Mouse (Mus musculus) heart, embryonic 12.5 days (tissue): ENCODE measurements at regions not wholly inside any gene's neighbourhood (a gene's known extent, or its start where the extent isn't known, plus 50 kb on each side); places are given as distances from the start of the nearest gene placed in this dataset.
"Not testable (repeated sequence)": the region's sequence is repeated elsewhere in the genome, so short reads cannot be mapped to it uniquely, and the experiment has no call there.

Experiments
- ATAC-seq: fragments of 200-750 bp; cut with Nextera tagmentation; 2 replicates; pipeline ENCODE4 v1.8.0; 2017; ENCODE audit warnings: moderate TSS enrichment, moderate library complexity; ENCODE audit not compliant: insufficient number of reproducible peaks, low FRiP score
- H3K27ac ChIP-seq: fragments of 300-500 bp; sonication (generic); 2 replicates; pipeline ENCODE4 v1.5.1; 2016; ENCODE audit warnings: mild to moderate bottlenecking, moderate library complexity; ENCODE audit not compliant: poor library complexity, severe bottlenecking
- H3K27me3 ChIP-seq: fragments of 300-500 bp; sonication (generic); replicated peaks from 2 replicates; pipeline ENCODE4 v1.6.1; 2016; ENCODE audit warnings: mild to moderate bottlenecking, moderate library complexity
- H3K36me3 ChIP-seq: fragments of 300-500 bp; sonication (generic); 2 replicates; pipeline ENCODE4 v1.6.1; 2016; ENCODE audit warnings: mild to moderate bottlenecking, moderate library complexity
- H3K4me1 ChIP-seq: fragments of 300-500 bp; sonication (generic); replicated peaks from 2 replicates; pipeline ENCODE4 v1.6.1; 2016; ENCODE audit warnings: mild to moderate bottlenecking
- H3K4me2 ChIP-seq: fragments of 300-500 bp; sonication (generic); 2 replicates; pipeline ENCODE4 v1.6.1; 2016; ENCODE audit warnings: mild to moderate bottlenecking, moderate library complexity
- H3K4me3 ChIP-seq: fragments of 300-500 bp; sonication (generic); 2 replicates; pipeline ENCODE4 v1.5.1; 2016; ENCODE audit warnings: mild to moderate bottlenecking
- H3K9ac ChIP-seq: fragments of 300-500 bp; sonication (generic); 2 replicates; pipeline ENCODE4 v1.6.1; 2016; ENCODE audit warnings: mild to moderate bottlenecking, moderate library complexity
- H3K9me3 ChIP-seq: fragments of 300-500 bp; sonication (generic); replicated peaks from 2 replicates; pipeline ENCODE4 v1.6.1; 2016; ENCODE audit warnings: mild to moderate bottlenecking, moderate library complexity
- WGBS: fragments of 180-500 bp; shearing (Covaris S2); methylation state at CpG from one replicate; pipeline ENCODE4 v1.1.7; 2016; 5-methylcytosine and 5-hydroxymethylcytosine counted together

DNA sequence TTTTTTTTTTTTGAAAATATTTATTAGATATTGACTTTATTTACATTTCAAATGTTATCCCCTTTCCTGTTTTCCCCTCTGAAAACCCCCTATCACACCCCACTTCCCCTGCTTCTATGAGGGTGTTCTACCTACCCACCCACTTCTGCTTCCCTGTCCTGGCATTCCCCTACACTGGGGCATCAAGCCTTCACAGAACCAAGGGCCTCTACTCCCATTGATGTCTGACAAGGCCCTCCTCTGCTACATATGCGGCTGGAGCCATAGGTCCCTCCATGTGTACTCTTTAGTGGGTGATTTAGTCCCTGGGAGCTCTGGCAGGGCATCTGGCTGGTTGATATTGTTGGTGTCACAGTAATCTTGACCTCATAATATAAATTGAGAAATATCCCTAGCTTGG, 79.1 kb downstream of the Gm13691 start:
- H3K36me3 ChIP-seq, H3K9ac ChIP-seq, H3K27me3 ChIP-seq, H3K4me3 ChIP-seq, H3K27ac ChIP-seq, H3K4me1 ChIP-seq, ATAC-seq, H3K9me3 ChIP-seq, H3K4me2 ChIP-seq: not testable (repeated sequence)
- WGBS = 71% methylated on average over 1 of the region's 1 CpGs

DNA sequence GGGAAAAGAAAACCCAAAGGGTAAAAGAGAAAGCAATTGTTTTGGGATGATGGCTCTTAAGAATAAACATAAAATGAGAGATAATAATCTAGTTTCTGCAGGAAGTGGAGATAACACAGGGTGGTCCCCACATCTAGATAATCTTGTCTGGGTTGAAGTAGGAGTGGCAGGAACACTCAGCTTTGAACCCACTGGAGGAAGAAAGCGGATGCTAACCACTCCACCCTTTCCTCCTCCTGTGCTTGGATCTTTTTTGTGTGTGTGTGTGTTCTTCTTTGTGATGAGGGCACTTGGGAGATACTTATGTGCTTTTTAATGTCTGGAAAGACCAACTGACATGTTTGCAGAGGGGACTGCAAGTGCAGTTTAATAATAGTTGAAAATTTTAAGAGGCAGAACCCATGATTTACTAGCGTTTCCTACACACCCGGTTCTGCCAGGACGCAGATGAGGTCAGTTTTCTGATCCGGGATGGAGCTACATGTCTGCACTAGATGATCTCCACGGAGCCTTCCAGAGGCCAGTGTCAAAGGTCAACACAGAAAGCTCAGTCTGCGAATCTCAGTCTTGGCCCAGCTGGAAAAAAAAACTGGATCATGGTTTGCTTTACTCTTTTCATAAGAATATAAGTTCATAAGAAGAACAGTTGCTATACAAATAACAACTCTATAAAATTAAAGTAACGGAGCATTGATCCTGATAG, 82.7 kb downstream of the Gm13691 start:
- no peak overlapping the region for H3K9ac ChIP-seq
- no peak overlapping the region for H3K27ac ChIP-seq
- H3K4me2 ChIP-seq = no peak overlapping the region
- H3K36me3 ChIP-seq = no peaks in the 10 kb centered on the region
- 63% methylated on average over 8 of the region's 8 CpGs for WGBS
- no peaks in the 10 kb centered on the region for H3K27me3 ChIP-seq
- no peaks in the 10 kb centered on the region for H3K4me1 ChIP-seq
- no peak for ATAC-seq
- H3K9me3 ChIP-seq = no peaks in the 10 kb centered on the region
- no peak overlapping the region for H3K4me3 ChIP-seq

GRCm38 (mm10) chr2:84075944-84076343, 85.6 kb downstream of the Gm13691 start:
- no peak overlapping the region for H3K27ac ChIP-seq
- no peak overlapping the region for H3K4me3 ChIP-seq
- no peaks in the 10 kb centered on the region for H3K9me3 ChIP-seq
- ATAC-seq = no peak
- no peaks in the 10 kb centered on the region for H3K36me3 ChIP-seq
- 84% methylated on average over 3 of the region's 3 CpGs for WGBS
- H3K4me2 ChIP-seq = no peak overlapping the region
- H3K4me1 ChIP-seq = no peaks in the 10 kb centered on the region
- H3K27me3 ChIP-seq = no peaks in the 10 kb centered on the region
- H3K9ac ChIP-seq = no peak overlapping the region

- Histone ChIP-seq H3K9ac (no peak overlapping the region), H3K9me3 (no peaks in the 10 kb centered on the region), H3K27me3 (no peaks in the 10 kb centered on the region), H3K4me1 (no peaks in the 10 kb centered on the region), H3K4me2 (no peak overlapping the region), H3K4me3 (no peak overlapping the region), H3K27ac (no peak overlapping the region), H3K36me3 (no peaks in the 10 kb centered on the region)
- no peak for ATAC-seq
- 52% methylated on average over 8 of the region's 8 CpGs for WGBS
Observed at GRCm38 (mm10) chr2:84079284-84079683, 88.9 kb downstream of the Gm13691 start.

DNA sequence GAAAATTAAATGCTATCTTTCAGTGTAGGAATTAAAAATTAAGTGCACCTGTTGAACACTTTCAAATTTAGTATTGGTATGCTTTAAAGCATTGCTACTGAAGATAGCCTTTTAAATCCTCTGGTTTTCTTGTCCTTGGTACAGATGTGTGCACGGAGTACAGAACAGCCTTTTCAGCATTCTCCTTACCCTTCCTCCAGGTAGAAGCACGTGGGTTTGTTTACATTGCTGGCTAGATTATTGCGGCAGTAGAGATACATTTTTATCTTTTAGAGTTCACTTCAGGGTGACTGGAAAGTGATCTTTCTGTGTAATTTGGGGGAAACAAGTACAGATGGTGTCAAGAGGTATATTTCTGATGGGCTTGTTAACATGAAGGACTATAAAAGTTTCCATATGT, 89.9 kb downstream of the Gm13691 start:
- Histone ChIP-seq H3K4me1 (no peaks in the 10 kb centered on the region), H3K9ac (no peak overlapping the region), H3K4me3 (no peak overlapping the region), H3K36me3 (no peaks in the 10 kb centered on the region), H3K27me3 (no peaks in the 10 kb centered on the region), H3K4me2 (no peak overlapping the region), H3K9me3 (no peaks in the 10 kb centered on the region), H3K27ac (no peak overlapping the region)
- no peak for ATAC-seq
- 49% methylated on average over 3 of the region's 3 CpGs for WGBS

GRCm38 (mm10) chr2:84094751-84095150, 104.4 kb downstream of the Gm13691 start:
- Histone ChIP-seq H3K9me3 (no peaks in the 10 kb centered on the region), H3K4me2 (no peak overlapping the region), H3K27me3 (no peaks in the 10 kb centered on the region), H3K27ac (no peak overlapping the region), H3K4me3 (no peak overlapping the region), H3K4me1 (no peaks in the 10 kb centered on the region), H3K36me3 (no peaks in the 10 kb centered on the region), H3K9ac (no peak overlapping the region)
- no peak for ATAC-seq
- WGBS = 88% methylated on average over 1 of the region's 1 CpGs

- Histone ChIP-seq H3K9ac (no peak overlapping the region), H3K4me3 (no peak overlapping the region), H3K27ac (no peak overlapping the region), H3K4me1 (no peaks in the 10 kb centered on the region), H3K27me3 (no peaks in the 10 kb centered on the region), H3K36me3 (no peaks in the 10 kb centered on the region), H3K9me3 (no peaks in the 10 kb centered on the region), H3K4me2 (no peak overlapping the region)
- 80% methylated on average over 4 of the region's 4 CpGs for WGBS
- ATAC-seq = no peak
Observed at GRCm38 (mm10) chr2:84098746-84099145, 108.4 kb downstream of the Gm13691 start.

DNA sequence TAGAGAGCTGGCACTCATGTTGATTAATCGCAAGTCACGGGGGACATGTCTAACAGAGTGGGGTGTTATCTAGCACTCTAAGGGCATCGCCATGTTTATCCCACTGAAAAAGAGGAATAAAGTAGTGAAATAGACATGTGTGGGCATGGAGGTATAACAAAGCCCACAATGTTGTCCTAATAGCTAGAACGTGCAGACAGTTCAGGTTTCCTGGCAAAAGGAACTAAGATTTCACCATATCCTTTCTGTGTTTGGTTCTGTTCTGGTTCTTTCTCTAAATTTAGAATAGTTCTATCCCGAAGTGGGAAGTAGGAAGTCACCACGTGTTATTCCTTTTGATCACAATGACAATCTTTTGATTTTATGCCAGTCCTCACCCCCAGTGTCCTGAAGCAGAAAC, 123.2 kb downstream of the Gm13691 start:
- no peak for ATAC-seq
- 72% methylated on average over 6 of the region's 6 CpGs for WGBS
- H3K9ac ChIP-seq = no peak overlapping the region

DNA sequence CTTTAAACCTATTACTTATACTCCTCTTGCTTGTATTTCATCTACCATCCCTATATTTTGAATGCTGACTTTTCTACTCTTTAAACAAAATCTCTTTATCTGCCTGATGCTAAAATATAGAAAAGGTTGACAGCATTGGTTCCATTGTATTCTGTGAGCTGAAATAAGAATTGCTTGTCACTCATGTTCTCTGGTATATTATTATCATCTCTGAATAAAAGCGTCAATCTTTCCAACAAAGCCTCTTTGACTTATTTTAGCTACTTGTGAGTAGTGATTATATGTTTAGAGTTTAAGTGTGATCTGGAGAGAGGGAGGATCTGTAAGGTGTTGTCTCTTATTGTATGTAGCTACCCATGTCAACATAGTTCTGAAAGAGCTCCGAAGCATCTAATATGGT, 129.5 kb downstream of the Gm13691 start:
- H3K9ac ChIP-seq = no peak overlapping the region
- ATAC-seq = no peak
- no peaks in the 10 kb centered on the region for H3K4me1 ChIP-seq
- no peak overlapping the region for H3K4me3 ChIP-seq
- no peaks in the 10 kb centered on the region for H3K36me3 ChIP-seq
- H3K4me2 ChIP-seq = no peak overlapping the region
- WGBS = 91% methylated on average over 2 of the region's 2 CpGs
- no peak overlapping the region for H3K27ac ChIP-seq
- H3K9me3 ChIP-seq = no peaks in the 10 kb centered on the region
- no peaks in the 10 kb centered on the region for H3K27me3 ChIP-seq

More for the DNA sequence above, 123.2 kb downstream of the Gm13691 start:
- Histone ChIP-seq H3K4me1 (no peaks in the 10 kb centered on the region), H3K27ac (no peak overlapping the region), H3K36me3 (no peaks in the 10 kb centered on the region), H3K9me3 (peaks cover 4% of the 10 kb centered on the region; the same call in 1 of the 2 replicates), H3K27me3 (no peaks in the 10 kb centered on the region), H3K4me2 (no peak overlapping the region), H3K4me3 (no peak overlapping the region)

GRCm38 (mm10) chr2:84127586-84127985, 137.2 kb downstream of the Gm13691 start:
- no peaks in the 10 kb centered on the region for H3K4me1 ChIP-seq
- no peaks in the 10 kb centered on the region for H3K27me3 ChIP-seq
- H3K9me3 ChIP-seq = no peaks in the 10 kb centered on the region
- no peak overlapping the region for H3K9ac ChIP-seq
- no peak overlapping the region for H3K4me2 ChIP-seq
- no peak for ATAC-seq
- H3K4me3 ChIP-seq = no peak overlapping the region
- no peak overlapping the region for H3K27ac ChIP-seq
- WGBS = 73% methylated on average over 3 of the region's 3 CpGs
- H3K36me3 ChIP-seq = no peaks in the 10 kb centered on the region

DNA sequence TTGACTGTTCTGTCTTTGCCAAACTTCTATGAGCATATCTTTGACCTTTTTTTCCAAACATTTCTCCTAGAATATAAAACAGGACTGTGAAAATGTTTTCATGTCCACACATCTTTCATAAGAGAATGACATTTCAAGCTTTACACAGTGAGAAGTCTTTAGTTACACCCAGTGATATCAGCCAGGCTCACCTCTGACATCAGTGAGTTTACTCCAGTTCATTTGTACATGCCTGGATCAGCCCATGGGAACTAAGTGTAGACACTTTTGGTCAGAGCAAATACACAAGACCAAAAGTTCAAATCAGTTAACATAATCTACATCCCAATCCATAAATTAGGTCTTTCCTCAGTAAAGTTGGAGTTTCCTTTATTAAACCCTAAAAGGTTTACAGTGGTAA, 171.4 kb downstream of the Gm13691 start:
- Histone ChIP-seq H3K4me3 (no peak overlapping the region), H3K4me2 (no peak overlapping the region), H3K4me1 (no peaks in the 10 kb centered on the region), H3K36me3 (no peaks in the 10 kb centered on the region), H3K9me3 (no peaks in the 10 kb centered on the region), H3K9ac (no peak overlapping the region), H3K27me3 (no peaks in the 10 kb centered on the region), H3K27ac (no peak overlapping the region)
- no peak for ATAC-seq

GRCm38 (mm10) chr2:84173450-84173849, 183.1 kb downstream of the Gm13691 start:
- Histone ChIP-seq H3K4me3 (no peak overlapping the region), H3K9ac (no peak overlapping the region), H3K9me3 (no peaks in the 10 kb centered on the region), H3K36me3 (no peaks in the 10 kb centered on the region), H3K4me2 (no peak overlapping the region), H3K27me3 (no peaks in the 10 kb centered on the region), H3K27ac (no peak overlapping the region), H3K4me1 (no peaks in the 10 kb centered on the region)
- 76% methylated on average over 3 of the region's 3 CpGs for WGBS
- ATAC-seq = no peak
